Mouse (Mus musculus): ENCODE measurements around the gene Kcnq1. TPM values are rescaled to one million over a fixed set of nuclear protein-coding genes. Genes with fewer than 3 reads are reported as not detected.

Kcnq1 gene
- polyA plus RNA-seq, 1 experiment, result not detected

DNA sequence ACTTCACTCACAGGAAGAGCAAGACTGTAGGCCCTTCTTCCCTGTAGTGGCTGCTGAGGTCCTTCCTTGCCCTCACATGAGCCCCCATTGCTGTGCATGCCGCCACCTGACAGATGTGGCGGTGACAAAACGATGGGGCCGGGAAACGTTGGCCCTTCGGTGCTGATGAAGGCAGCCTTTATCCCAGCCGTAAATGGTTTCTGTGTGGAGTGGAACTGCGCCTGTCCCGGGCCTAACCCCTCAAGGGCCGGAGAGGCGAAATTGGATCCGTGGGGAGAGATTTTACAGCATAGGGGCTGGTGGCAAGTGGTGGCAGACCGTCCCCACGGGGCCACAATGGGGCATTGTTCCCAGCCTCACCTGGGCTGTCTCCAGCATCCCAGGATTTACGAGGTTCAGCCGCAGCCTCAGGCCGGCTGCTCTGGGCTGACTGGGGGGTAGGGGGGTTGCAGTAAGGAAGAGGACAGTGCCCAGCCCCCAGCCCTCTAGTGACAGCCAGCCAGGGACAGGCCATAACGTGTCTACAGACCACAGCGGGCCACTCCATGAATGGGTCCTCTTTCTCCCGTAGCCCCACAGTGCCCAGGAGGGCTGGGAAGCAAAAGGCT, 274.4 kb downstream of the Kcnq1 start:
- no peak overlapping the region for H3K4me3 ChIP-seq (replicated peaks)
- no peaks in the 10 kb centered on the region for H3K4me1 ChIP-seq
- TF ChIP-seq GATA1 (IDR thresholded peaks at IDR 0.05; ENCODE audit: borderline replicate concordance, low read length), result no peak
- TF ChIP-seq FLI1 (IDR thresholded peaks at IDR 0.05; ENCODE audit: low read length), result no peak
- H3K36me3 ChIP-seq (replicated peaks; ENCODE audit: low read length), result no peaks in the 10 kb centered on the region
- peaks cover 90% of the 10 kb centered on the region for H3K27me3 ChIP-seq (replicated peaks)
- H3K9me3 ChIP-seq, result no peaks in the 10 kb centered on the region

DNA sequence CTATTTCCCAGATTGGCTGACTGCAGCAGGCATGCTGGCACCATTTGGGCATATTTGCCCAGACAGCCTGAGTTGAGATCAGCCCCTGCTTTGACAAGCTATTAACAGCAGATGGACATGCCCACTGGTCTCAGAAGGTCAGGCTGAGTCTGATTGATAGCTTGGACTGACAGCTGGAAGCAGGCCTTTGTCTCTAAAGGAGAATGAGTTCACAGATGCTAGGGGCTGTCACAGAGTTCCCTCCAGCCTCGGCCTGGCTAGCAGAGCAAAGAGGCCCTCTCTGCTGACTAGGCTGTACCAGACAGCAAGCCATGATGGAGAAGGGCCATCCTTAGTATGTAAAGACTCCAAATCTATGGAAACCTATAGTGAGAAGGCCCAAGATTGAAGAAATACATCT, 280.5 kb downstream of the Kcnq1 start:
- no peaks in the 10 kb centered on the region for H3K4me1 ChIP-seq
- H3K9me3 ChIP-seq, result no peaks in the 10 kb centered on the region
- H3K36me3 ChIP-seq (replicated peaks; ENCODE audit: low read length), result no peaks in the 10 kb centered on the region
- H3K4me3 ChIP-seq (replicated peaks), result no peak overlapping the region
- peaks cover 78% of the 10 kb centered on the region for H3K27me3 ChIP-seq (replicated peaks)
- no peak for TF ChIP-seq FLI1 (IDR thresholded peaks at IDR 0.05; ENCODE audit: low read length)
- no peak for TF ChIP-seq GATA1 (IDR thresholded peaks at IDR 0.05; ENCODE audit: borderline replicate concordance, low read length)

DNA sequence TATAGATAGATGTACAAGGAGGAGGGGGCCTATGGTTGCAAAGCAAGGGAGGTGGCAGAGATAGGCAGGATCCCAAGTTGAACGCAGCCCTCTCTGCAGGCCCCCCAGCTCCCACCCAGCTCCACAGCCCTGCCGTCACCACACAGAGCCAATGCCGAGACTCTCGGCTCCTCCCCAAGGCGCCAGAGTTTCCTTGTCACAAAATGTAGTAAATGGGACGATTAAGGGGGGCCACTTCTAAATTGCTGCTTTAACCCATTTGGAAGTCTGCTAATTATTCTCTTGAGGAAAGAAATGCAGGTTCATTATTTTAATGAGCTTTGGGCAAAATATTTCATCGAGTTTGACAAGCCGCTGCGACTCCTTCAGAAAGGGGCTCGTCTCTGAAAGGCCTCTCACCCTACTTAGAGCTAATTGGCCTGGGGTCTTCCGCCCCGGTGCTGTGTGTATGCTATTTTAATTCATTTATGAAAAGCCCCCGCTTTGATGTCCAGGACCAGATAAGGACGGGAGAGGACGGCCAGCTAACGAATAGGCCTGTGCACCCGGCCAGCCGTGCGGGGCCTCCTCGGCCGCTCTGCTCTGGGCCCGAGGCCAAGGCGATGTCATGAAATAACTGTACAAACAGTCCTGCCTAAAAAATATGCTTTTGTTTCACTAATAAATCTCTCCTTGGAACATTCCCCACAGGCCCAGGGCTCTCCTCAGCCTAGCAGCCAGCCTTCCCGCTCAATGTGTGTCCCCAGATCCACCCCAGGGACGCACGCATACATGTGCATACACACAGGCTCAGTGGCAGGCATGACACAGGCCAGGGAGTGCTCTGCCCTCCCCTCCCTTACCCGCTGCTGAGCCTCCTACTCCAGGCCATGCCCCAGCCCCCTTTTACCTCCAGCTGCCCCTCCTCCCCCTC, 282.9 kb downstream of the Kcnq1 start:
- TF ChIP-seq FLI1 (IDR thresholded peaks at IDR 0.05; ENCODE audit: low read length) (no peak), GATA1 (IDR thresholded peaks at IDR 0.05; ENCODE audit: borderline replicate concordance, low read length) (no peak)
- no peaks in the 10 kb centered on the region for H3K4me1 ChIP-seq

DNA sequence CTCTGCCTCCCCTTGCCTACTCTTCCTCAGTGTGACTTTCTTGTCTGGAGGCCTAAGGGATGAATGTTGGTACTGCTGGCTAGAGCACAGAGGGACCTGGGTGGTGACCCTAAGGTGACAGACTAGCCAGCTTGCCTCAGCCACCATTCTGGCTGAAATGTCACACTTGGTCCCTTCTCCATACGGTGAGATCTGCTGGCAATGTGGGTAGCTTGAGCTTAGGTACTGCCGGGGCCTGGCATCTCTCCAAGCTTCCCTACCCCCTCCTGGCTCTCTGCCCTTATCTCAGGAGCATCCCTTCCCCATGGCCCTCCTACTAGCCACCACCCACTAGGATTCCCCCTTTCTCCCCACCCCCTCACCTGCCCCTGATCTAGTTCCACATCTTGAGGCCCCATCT, 283.7 kb downstream of the Kcnq1 start:
- Histone ChIP-seq H3K4me3 (replicated peaks) (no peak overlapping the region), H3K36me3 (replicated peaks; ENCODE audit: low read length) (no peaks in the 10 kb centered on the region), H3K9me3 (no peaks in the 10 kb centered on the region), H3K4me1 (no peaks in the 10 kb centered on the region), H3K27me3 (replicated peaks) (peaks cover 71% of the 10 kb centered on the region)
- TF ChIP-seq FLI1 (IDR thresholded peaks at IDR 0.05; ENCODE audit: low read length) (no peak), GATA1 (IDR thresholded peaks at IDR 0.05; ENCODE audit: borderline replicate concordance, low read length) (no peak)

More for the DNA sequence above, 282.9 kb downstream of the Kcnq1 start:
- Histone ChIP-seq H3K36me3 (replicated peaks; ENCODE audit: low read length) (no peaks in the 10 kb centered on the region), H3K4me3 (replicated peaks) (peak overlapping the region; percentile 23), H3K9me3 (no peaks in the 10 kb centered on the region), H3K27me3 (replicated peaks) (peaks cover 73% of the 10 kb centered on the region)

DNA sequence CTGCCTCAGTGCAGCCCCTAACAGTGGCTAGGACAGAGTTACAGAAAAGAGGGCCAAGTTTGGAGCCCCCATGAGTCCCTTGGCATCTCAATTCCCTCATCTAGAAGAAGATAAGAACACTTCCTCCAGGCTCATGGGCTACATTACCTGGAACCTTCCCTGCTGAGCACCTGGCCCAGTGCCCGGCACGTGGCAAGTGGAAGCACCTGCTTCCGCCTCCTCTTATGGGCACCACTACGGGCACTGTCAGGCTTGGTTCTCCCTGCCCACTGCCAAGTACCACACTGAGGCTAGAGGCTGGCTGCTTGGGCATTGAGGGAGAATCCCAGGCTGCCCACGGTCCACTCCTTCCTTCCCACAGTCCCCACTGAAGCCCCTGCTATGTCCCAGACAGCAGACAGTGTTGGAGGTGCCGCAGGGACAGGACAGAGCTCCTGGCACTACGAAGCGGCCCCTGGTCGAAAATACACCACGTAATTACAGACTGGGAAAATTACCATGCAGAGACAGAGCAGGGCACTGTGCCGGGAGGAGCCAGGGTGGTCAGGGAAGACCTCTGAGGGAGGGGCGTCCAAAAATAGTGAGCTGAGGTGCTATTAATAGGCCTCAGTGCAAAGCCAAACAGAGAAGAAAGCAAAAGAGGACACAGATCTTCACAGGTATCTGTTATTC, 284.3 kb downstream of the Kcnq1 start:
- no peaks in the 10 kb centered on the region for H3K36me3 ChIP-seq (replicated peaks; ENCODE audit: low read length)
- no peaks in the 10 kb centered on the region for H3K4me1 ChIP-seq
- H3K9me3 ChIP-seq, result no peaks in the 10 kb centered on the region
- peaks cover 74% of the 10 kb centered on the region for H3K27me3 ChIP-seq (replicated peaks)
- no peak overlapping the region for H3K4me3 ChIP-seq (replicated peaks)
- TF ChIP-seq GATA1 (IDR thresholded peaks at IDR 0.05; ENCODE audit: borderline replicate concordance, low read length) (no peak), FLI1 (IDR thresholded peaks at IDR 0.05; ENCODE audit: low read length) (no peak)

DNA sequence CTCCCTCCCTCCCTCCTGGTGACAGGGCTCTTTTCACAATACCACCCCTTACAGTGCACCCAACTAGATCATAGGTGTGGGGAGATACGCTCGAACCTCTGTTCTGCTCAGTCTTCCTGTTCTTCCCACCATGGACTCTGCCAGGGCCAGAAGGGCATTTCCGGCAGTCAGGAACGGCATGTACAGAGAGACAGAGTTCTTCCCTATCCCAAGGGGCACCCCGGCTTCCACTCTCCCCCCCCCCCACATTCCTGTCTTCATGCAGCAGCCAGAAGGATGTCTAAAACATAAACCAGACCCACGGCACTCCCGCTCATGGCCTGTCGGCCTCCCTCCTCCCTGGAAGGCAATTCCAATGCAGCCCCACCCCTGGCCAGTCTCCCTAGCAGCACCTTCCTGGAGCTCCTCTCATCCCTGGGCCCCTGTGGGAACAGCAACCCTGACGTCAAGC, 289.0 kb downstream of the Kcnq1 start:
- Histone ChIP-seq H3K36me3 (replicated peaks; ENCODE audit: low read length) (no peaks in the 10 kb centered on the region), H3K4me3 (replicated peaks) (no peak overlapping the region), H3K4me1 (peaks cover 7% of the 10 kb centered on the region), H3K27me3 (replicated peaks) (peaks cover 75% of the 10 kb centered on the region), H3K9me3 (no peaks in the 10 kb centered on the region)
- TF ChIP-seq GATA1 (IDR thresholded peaks at IDR 0.05; ENCODE audit: borderline replicate concordance, low read length), result no peak
- TF ChIP-seq FLI1 (IDR thresholded peaks at IDR 0.05; ENCODE audit: low read length), result no peak

DNA sequence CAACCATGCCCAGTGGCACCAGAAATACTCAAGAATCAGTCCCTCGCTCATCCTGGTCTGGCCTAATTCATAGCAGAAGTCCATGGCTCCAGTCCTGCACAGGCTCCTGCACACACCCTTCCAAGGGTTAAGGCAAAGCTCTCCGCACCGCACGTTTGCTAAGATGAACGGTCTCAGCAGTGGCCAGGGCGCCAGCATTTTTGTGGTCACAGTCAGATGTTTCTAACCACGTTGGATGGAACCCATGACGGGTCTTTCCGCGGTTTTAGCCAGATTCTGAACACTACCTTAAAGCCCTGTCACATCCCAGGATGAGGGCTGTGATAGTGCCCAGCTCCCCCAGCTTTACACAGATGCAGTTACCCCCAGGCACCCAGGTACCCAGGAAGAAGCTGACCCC, 293.6 kb downstream of the Kcnq1 start:
- Histone ChIP-seq H3K9me3 (no peaks in the 10 kb centered on the region), H3K4me1 (peaks cover 17% of the 10 kb centered on the region), H3K4me3 (replicated peaks) (no peak overlapping the region), H3K36me3 (replicated peaks; ENCODE audit: low read length) (no peaks in the 10 kb centered on the region), H3K27me3 (replicated peaks) (peaks cover 71% of the 10 kb centered on the region)
- TF ChIP-seq GATA1 (IDR thresholded peaks at IDR 0.05; ENCODE audit: borderline replicate concordance, low read length) (no peak), FLI1 (IDR thresholded peaks at IDR 0.05; ENCODE audit: low read length) (no peak)

DNA sequence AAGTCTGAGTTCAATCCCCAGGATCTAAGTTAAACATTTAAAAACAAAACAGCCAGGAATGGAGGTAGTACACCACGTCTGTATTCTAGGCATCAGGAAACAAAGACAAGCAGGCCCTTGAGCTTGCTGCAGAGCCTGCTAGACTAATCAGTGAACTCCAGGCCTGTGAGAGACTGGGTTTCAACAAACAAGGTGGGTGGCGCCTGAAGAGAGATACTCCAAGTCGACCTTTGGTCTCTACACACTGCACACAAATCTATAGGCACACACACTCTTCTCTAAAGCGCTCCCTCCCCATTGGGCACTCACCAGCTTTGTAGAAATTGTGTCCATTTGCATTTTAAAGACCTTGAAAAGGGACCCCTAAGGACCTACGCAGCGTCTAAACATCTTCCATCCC, 294.4 kb downstream of the Kcnq1 start:
- H3K36me3 ChIP-seq (replicated peaks; ENCODE audit: low read length), result no peaks in the 10 kb centered on the region
- peaks cover 17% of the 10 kb centered on the region for H3K4me1 ChIP-seq
- no peak overlapping the region for H3K4me3 ChIP-seq (replicated peaks)
- H3K27me3 ChIP-seq (replicated peaks), result peaks cover 64% of the 10 kb centered on the region
- TF ChIP-seq GATA1 (IDR thresholded peaks at IDR 0.05; ENCODE audit: borderline replicate concordance, low read length), result no peak
- no peak for TF ChIP-seq FLI1 (IDR thresholded peaks at IDR 0.05; ENCODE audit: low read length)
- H3K9me3 ChIP-seq, result no peaks in the 10 kb centered on the region

DNA sequence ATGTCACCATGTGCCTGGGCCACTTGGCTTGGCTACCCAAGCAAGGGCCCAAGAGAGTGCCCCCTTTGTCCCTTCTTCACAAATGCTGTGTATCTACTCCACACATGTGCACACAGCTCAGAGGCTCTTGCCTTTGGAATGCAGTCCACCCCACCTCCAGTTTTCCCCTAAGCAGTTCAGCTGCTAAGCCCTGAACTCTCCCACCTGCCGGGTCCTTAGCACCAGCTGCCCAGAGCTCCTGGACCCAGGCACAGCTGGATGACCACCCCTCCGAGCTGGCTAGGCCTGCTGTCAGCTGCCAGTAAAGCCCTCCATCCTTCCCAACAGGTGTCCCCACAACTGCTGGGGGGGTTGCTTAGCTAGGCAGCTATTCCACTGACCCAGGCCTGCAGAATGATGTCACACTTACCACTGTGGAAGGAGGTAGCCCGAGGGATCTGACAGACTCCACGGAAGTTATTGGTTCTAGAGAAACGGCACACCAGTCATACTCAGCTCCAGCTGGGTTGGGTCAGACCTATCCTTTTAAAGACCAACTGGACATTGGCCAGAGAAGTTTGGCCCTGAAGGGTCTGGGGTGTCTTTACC, 295.4 kb downstream of the Kcnq1 start:
- TF ChIP-seq GATA1 (IDR thresholded peaks at IDR 0.05; ENCODE audit: borderline replicate concordance, low read length) (no peak), FLI1 (IDR thresholded peaks at IDR 0.05; ENCODE audit: low read length) (no peak)
- Histone ChIP-seq H3K9me3 (no peaks in the 10 kb centered on the region), H3K4me3 (replicated peaks) (no peak overlapping the region), H3K4me1 (peaks cover 17% of the 10 kb centered on the region), H3K36me3 (replicated peaks; ENCODE audit: low read length) (no peaks in the 10 kb centered on the region), H3K27me3 (replicated peaks) (peaks cover 62% of the 10 kb centered on the region)
